Mouse (Mus musculus): Measurements from ENCODE around the gene Fam149a.

GRCm38 (mm10) chr8:45321365-45321764 is 60.7 kb downstream of the Fam149a start:
- TF ChIP-seq POLR2A (IDR thresholded peaks at IDR 0.05; ENCODE audit: low read depth, low read length) (no peak), CTCF (conservative IDR thresholded peaks at IDR 0.05; ENCODE audit: insufficient read depth, insufficient read length, low read depth, low read length) (no peak)
